ENCODE assay signal across 1 mouse cellular context in the genomic region with DNA sequence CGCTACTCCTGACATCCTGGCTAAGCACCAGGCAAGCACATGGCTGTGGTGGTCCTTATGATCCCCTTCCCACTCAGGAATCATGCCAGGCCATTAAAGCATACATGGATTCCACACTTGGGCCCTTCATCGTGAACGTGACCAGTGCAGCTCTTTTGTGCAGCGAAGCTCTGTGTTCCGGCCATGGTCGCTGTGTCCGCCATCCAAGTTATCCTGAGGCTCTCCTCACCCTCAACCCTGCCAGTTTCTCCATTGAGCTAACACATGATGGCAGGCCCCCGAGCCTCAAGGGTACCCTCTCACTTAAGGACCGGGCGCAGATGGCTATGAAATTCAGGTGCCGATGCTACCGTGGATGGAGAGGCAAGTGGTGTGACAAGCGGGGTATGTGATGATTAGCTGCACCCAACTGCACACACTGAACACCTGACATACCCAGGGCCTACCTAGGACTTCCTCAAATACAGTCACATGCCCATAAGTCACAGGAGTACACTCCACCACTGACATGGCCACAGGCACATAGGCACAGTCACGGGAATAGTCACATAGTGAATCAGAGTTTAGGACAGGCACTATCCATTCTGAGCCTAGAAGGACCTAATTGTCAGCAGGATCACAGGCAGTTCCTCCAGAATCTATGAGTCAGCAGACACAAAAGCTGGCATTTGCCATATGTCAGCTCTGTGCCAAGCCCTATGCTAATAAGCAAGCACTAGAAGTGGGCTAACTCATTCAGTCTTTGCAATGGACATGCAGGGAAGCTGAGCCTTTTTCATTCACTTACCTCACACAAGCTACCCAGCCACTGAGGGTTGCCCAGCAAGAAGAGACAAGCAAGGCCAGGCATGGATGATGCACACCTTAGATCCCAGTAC.
A peak's percentile ranks its signal among the peaks of the same experiment; 100 is the strongest.
TF ChIP-seq lines count a peak whose summit lies in the region.

No protein-coding gene starts in this region.

TF ChIP-seq in MEL, 35 proteins besides CTCF, POLR2A, EP300 and RAD21:
- TF ChIP-seq USF1 (IDR thresholded peaks at IDR 0.05; ENCODE audit: low read depth, low read length) (peak; percentile 68), TAL1 (IDR thresholded peaks at IDR 0.05; ENCODE audit: low read length) (no peak), MYB (IDR thresholded peaks at IDR 0.05; ENCODE audit: low read depth, low read length) (no peak), SIN3A (IDR thresholded peaks at IDR 0.05; ENCODE audit: low read length) (peak; percentile 43; the same call in 1 of the 2 replicates)
